Mouse (Mus musculus) ES-Bruce4 (cell line): ENCODE data around the gene Coasy. TPM values are rescaled to one million over a fixed set of nuclear protein-coding genes. Genes with fewer than 3 reads are reported as not detected.

ENCODE experiments used
- H3K27ac ChIP-seq: 2 replicates; pipeline ENCODE4 v1.5.1; 2012; ENCODE audit warnings: low read length, inconsistent platforms; ENCODE audit not compliant: insufficient read depth
- H3K27me3 ChIP-seq: 2 replicates; pipeline ENCODE4 v1.6.1; 2012; ENCODE audit warnings: mild to moderate bottlenecking, low read length, inconsistent platforms; ENCODE audit not compliant: control insufficient read depth, poor library complexity, insufficient read depth, severe bottlenecking
- H3K36me3 ChIP-seq: 2 replicates; pipeline ENCODE4 v1.6.1; 2012; ENCODE audit warnings: inconsistent platforms, mild to moderate bottlenecking, low read length, moderate library complexity; ENCODE audit not compliant: control insufficient read depth, poor library complexity, insufficient read depth, severe bottlenecking
- H3K4me1 ChIP-seq: one replicate; pipeline ENCODE4 v1.8.1; 2011; ENCODE audit warnings: low read length; ENCODE audit not compliant: control insufficient read depth, insufficient read depth
- H3K4me3 ChIP-seq: 2 replicates; pipeline ENCODE4 v1.5.1; 2011; ENCODE audit warnings: low read depth, mild to moderate bottlenecking, low read length
- H3K9ac ChIP-seq: 2 replicates; pipeline ENCODE4 v1.6.1; 2012; ENCODE audit warnings: low read depth, mild to moderate bottlenecking, inconsistent platforms; ENCODE audit not compliant: poor library complexity, severe bottlenecking
- H3K9me3 ChIP-seq: replicated peaks from 2 replicates; pipeline ENCODE4 v1.6.1; 2012; ENCODE audit warnings: mild to moderate bottlenecking, low read length, inconsistent platforms; ENCODE audit not compliant: control insufficient read depth, poor library complexity, insufficient read depth, severe bottlenecking
- CTCF ChIP-seq: IDR thresholded peaks from one replicate; pipeline ENCODE4 v1.8.1; 2011; ENCODE audit warnings: low read depth, low read length
- EP300 ChIP-seq: IDR thresholded peaks from 2 replicates; pipeline ENCODE4 v1.6.1; 2011; ENCODE audit warnings: low read depth, low read length; ENCODE audit not compliant: insufficient read depth
- POLR2A ChIP-seq: IDR thresholded peaks from one replicate; pipeline ENCODE4 v1.8.1; 2011; ENCODE audit warnings: low read length; ENCODE audit not compliant: insufficient read depth
- polyA plus RNA-seq: library from polyadenylated mRNA; stranded (reverse); fragments of >200 nt; gene quantifications from 2 replicates; pipeline ENCODE4 v1.2.4, GENCODE M21; 2011; ENCODE audit warnings: low read depth; ENCODE audit not compliant: missing spikeins, insufficient read depth, insufficient read length

Gene Coasy
- polyA plus RNA-seq, 1 experiment: 21.7 TPM

GRCm38 (mm10) chr11:101063676-101064327 is 18.6 kb upstream of the Coasy start:
- no peaks in the 10 kb centered on the region for H3K36me3 ChIP-seq
- H3K9me3 ChIP-seq: no peaks in the 10 kb centered on the region

GRCm38 (mm10) chr11:101064462-101064861 is 17.9 kb upstream of the Coasy start:
- Histone ChIP-seq H3K9me3 (no peaks in the 10 kb centered on the region), H3K9ac (peak overlapping the region; percentile 41; the same call in 1 of the 2 replicates), H3K4me1 (peaks cover 4% of the 10 kb centered on the region), H3K27me3 (no peaks in the 10 kb centered on the region), H3K36me3 (no peaks in the 10 kb centered on the region), H3K27ac (peak overlapping the region; percentile 8; the same call in 1 of the 2 replicates), H3K4me3 (no peak overlapping the region)
- TF ChIP-seq POLR2A (no peak), EP300 (no peak), CTCF (no peak)

More at GRCm38 (mm10) chr11:101063676-101064327, 18.6 kb upstream of the Coasy start:
- H3K9ac ChIP-seq: peak overlapping the region; percentile 41
- peaks cover 4% of the 10 kb centered on the region for H3K4me1 ChIP-seq
- TF ChIP-seq CTCF (no peak), EP300 (no peak), POLR2A (no peak)
- peak overlapping the region; percentile 41 for H3K4me3 ChIP-seq
- no peaks in the 10 kb centered on the region for H3K27me3 ChIP-seq
- H3K27ac ChIP-seq: peak overlapping the region; percentile 33; the same call in 1 of the 2 replicates

GRCm38 (mm10) chr11:101065002-101065401 is 17.4 kb upstream of the Coasy start:
- no peaks in the 10 kb centered on the region for H3K36me3 ChIP-seq
- TF ChIP-seq CTCF (no peak), EP300 (no peak), POLR2A (no peak)
- no peaks in the 10 kb centered on the region for H3K27me3 ChIP-seq
- no peak overlapping the region for H3K4me3 ChIP-seq
- no peaks in the 10 kb centered on the region for H3K9me3 ChIP-seq
- peaks cover 4% of the 10 kb centered on the region for H3K4me1 ChIP-seq
- H3K27ac ChIP-seq: no peak overlapping the region
- no peak overlapping the region for H3K9ac ChIP-seq

- Histone ChIP-seq H3K27ac (no peak overlapping the region), H3K4me1 (peaks cover 4% of the 10 kb centered on the region), H3K9ac (no peak overlapping the region; the same call in 1 of the 2 replicates), H3K36me3 (no peaks in the 10 kb centered on the region), H3K27me3 (no peaks in the 10 kb centered on the region), H3K4me3 (peak overlapping the region; percentile 47), H3K9me3 (no peaks in the 10 kb centered on the region)
- no peak for TF ChIP-seq POLR2A
- peak; percentile 95 for TF ChIP-seq CTCF
Observed at GRCm38 (mm10) chr11:101066549-101067412, 15.6 kb upstream of the Coasy start.

GRCm38 (mm10) chr11:101069391-101070188 is 12.8 kb upstream of the Coasy start, which contains the start of gene Naglu:
Gene Naglu, plus strand, starts transcription at chr11:101070012.
- Histone ChIP-seq H3K4me1 (no peaks in the 10 kb centered on the region), H3K36me3 (no peaks in the 10 kb centered on the region), H3K9me3 (no peaks in the 10 kb centered on the region), H3K27me3 (no peaks in the 10 kb centered on the region), H3K27ac (no peak within 1 kb of the TSS), H3K4me3 (peak within 1 kb of the TSS; percentile 81), H3K9ac (peak within 1 kb of the TSS; percentile 77)
- TF ChIP-seq CTCF (no peak), POLR2A (peak; percentile 47)
